Mouse (Mus musculus) adrenal gland, postnatal 36 days (tissue): ENCODE data around the gene Krtap19-2. TPM values are rescaled to one million over a fixed set of nuclear protein-coding genes. Genes with fewer than 3 reads are reported as not detected.

ENCODE experiments used
- DNase-seq, 2 experiments: peaks; one replicate each; pipeline ENCODE4 v3.0.0; 2021; ENCODE audit warnings: mixed read lengths in 1 of 2
- long read RNA-seq, 2 experiments: library from polyadenylated mRNA; stranded (forward); transcript quantifications; one replicate each; pipeline ENCODE4 v2.0.0; 2021; ENCODE audit warnings: borderline sequencing depth in 2 of 2
- total RNA-seq, 2 experiments: library from RNA; stranded (reverse); gene quantifications; 2 replicates each; pipeline ENCODE4 v1.2.3; 2021

Gene Krtap19-2
- not detected for total RNA-seq
- long read RNA-seq, experiment 1 = 0 reads
- long read RNA-seq, experiment 2 = 0 reads

- no peak for DNase-seq
These were observed at the start of gene Krtap19-2 for GRCm38 (mm10) chr16:88874169-88874568. Krtap19-2 (minus strand) TSS chr16:88874269.

DNA sequence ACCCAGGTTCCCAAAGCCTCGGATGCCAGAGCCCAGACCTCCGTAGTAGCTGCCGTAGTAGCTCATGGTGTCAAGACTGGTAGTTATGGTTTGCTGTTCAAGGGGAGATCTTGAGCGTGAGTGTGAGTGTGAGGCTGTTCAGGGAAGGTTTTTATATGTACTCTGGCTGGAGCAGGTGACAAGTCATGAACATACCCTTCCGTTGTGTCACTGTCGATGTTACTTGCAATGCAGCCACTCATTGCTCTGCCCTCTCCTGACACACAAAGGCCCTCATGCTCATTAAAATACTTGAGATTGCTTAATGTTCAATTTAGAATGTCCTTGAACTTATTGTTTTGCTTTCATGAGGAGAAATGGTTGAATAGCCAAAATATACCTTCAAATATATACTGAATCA is 22.3 kb upstream of the Krtap19-2 start, which contains the start of gene Krtap19-5:
Gene Krtap19-5, minus strand, starts transcription at position 101 of the 400 bp plus-strand sequence.
- DNase-seq = no peak

- no peak for DNase-seq
These were observed 12.8 kb upstream of the Krtap19-2 start for GRCm38 (mm10) chr16:88886870-88887269.

DNA sequence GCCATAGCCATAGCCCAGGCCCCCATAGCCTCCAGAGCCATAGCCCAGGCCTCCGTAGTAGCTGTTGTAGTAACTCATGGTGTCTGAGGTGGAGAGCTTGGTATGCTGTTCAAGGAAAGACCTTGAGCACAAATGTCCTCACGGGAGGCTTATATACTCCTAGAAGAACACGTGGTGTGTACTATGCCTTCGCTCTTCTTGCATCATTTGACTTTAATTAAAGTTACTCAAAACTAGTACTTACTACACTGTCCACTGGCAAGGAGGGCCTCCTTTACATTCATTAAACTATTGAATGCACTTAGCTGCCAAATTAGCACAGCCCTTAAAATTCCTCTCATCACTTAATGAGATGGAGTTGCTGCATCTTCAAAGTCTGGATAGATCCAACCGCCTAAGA is 10.9 kb upstream of the Krtap19-2 start, which contains the start of gene Krtap19-4:
Gene Krtap19-4, minus strand, starts transcription at position 101 of the 400 bp plus-strand sequence.
- no peak for DNase-seq

- no peak for DNase-seq
These were observed 3.9 kb upstream of the Krtap19-2 start, which contains the start of gene Krtap19-3 for GRCm38 (mm10) chr16:88877938-88878337. Krtap19-3 (minus strand) TSS chr16:88878038.

GRCm38 (mm10) chr16:88869311-88869710 is 4.8 kb downstream of the Krtap19-2 start, which contains the start of gene Krtap19-1:
Krtap19-1 (minus strand) TSS chr16:88869411.
- DNase-seq = no peak

GRCm38 (mm10) chr16:88864887-88865407 is 9.1 kb downstream of the Krtap19-2 start:
- no peak for DNase-seq

GRCm38 (mm10) chr16:88851450-88851849 is 22.6 kb downstream of the Krtap19-2 start:
- peak; percentile 7 to 16 for DNase-seq

DNA sequence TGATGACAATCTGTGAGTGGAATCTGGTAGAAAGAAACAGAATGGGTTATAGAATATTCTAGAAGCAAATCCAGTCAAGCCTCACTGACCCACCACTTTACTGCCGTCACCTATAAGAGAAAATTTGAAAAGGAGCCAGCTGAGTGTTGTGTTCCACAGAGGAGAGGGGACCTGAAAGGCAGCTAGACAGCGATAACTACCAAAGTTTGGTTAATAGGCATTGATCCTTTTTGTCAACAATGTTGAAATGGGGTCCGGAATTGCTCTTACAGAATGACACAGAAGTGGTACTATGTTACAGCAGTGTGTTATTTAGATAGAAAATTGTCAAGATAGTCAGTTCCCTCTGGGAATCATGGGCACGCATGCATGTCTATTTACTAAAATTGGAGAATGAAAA is 25.5 kb downstream of the Krtap19-2 start:
- DNase-seq = no peak

GRCm38 (mm10) chr16:88847363-88847762 is 26.7 kb downstream of the Krtap19-2 start:
- no peak for DNase-seq

- no peak for DNase-seq
These were observed 47.1 kb downstream of the Krtap19-2 start for GRCm38 (mm10) chr16:88826978-88827377.

DNA sequence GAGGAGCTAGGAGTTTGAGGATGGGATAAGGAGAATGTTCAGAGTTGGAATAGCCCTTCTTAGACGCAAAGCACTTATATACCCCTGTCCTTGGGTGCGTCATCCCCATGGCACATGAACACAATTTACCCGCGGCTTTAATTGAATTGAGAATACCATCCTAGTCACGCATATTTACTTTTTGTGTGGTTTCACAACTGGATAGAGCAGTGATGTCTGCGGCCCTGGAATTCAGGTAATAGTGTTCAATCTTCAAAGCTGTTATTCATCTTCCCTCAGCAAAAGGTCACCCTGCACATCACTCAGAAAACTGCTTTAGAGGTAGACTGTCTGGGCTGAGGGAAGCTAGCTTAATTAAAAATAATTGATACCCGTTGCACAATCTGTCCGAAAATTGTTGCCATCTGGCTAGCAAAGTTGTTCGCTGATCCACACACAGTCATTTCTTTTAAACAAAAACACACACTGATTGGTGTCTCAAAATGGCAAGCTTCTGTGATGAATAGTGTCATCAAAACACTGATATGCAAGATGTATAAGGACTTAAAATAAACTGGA is 47.9 kb downstream of the Krtap19-2 start, which contains the start of gene Krtap14:
Gene Krtap14, minus strand, starts transcription at position 51 of the 558 bp plus-strand sequence.
- no peak for DNase-seq

- peak in 1 of 2 experiments; percentile 3 for DNase-seq
These were observed 50.3 kb downstream of the Krtap19-2 start for GRCm38 (mm10) chr16:88823736-88824135.

Other genes starting within 250 kb of the Krtap19-2 start
- not detected for gene 2310079G19Rik, start 246.6 kb downstream of the Krtap19-2 start, total RNA-seq
- not detected for gene Krtap26-1, start 226.5 kb downstream of the Krtap19-2 start, total RNA-seq
- not detected for gene Krtap27-1, start 202.6 kb downstream of the Krtap19-2 start, total RNA-seq
- gene 2310061N02Rik, start 166.3 kb downstream of the Krtap19-2 start, total RNA-seq = not detected
- gene Krtap13-1, start 145.4 kb downstream of the Krtap19-2 start, total RNA-seq = not detected
- gene Krtap13, start 122.6 kb downstream of the Krtap19-2 start, total RNA-seq = not detected
- gene 2310034C09Rik, start 115.4 kb downstream of the Krtap19-2 start, total RNA-seq = not detected
- gene 2310057N15Rik, start 100.1 kb downstream of the Krtap19-2 start, total RNA-seq = not detected
- gene Gm5965, start 96.4 kb downstream of the Krtap19-2 start, total RNA-seq = not detected
- not detected for gene Gm20741, start 62.0 kb downstream of the Krtap19-2 start, total RNA-seq
- gene Krtap15, start 54.1 kb downstream of the Krtap19-2 start, total RNA-seq = not detected
- not detected for gene Krtap14, start 48.1 kb downstream of the Krtap19-2 start, total RNA-seq
- gene Krtap19-1, start 4.9 kb downstream of the Krtap19-2 start, total RNA-seq = not detected
- not detected for gene Krtap19-3, start 3.8 kb upstream of the Krtap19-2 start, total RNA-seq
- not detected for gene Krtap19-4, start 10.8 kb upstream of the Krtap19-2 start, total RNA-seq
- gene Krtap19-5, start 22.2 kb upstream of the Krtap19-2 start, total RNA-seq = not detected
- gene Krtap19-9b, start 58.0 kb upstream of the Krtap19-2 start, total RNA-seq = not detected
- not detected for gene Krtap16-3, start 88.6 kb upstream of the Krtap19-2 start, total RNA-seq
- gene Krtap22-2, start 136.5 kb upstream of the Krtap19-2 start, total RNA-seq = not detected
- not detected for gene Gm10229, start 141.0 kb upstream of the Krtap19-2 start, total RNA-seq
- not detected for gene Krtap6-1, start 157.4 kb upstream of the Krtap19-2 start, total RNA-seq
- not detected for gene Gm10228, start 167.2 kb upstream of the Krtap19-2 start, total RNA-seq
- not detected for gene Krtap6-5, start 173.6 kb upstream of the Krtap19-2 start, total RNA-seq
- gene 1110025L11Rik, start 189.7 kb upstream of the Krtap19-2 start, total RNA-seq = not detected
- gene Krtap6-3, start 209.7 kb upstream of the Krtap19-2 start, total RNA-seq = not detected